Mouse (Mus musculus): Measurements from ENCODE around the gene Thpo. TPM values are rescaled to one million over a fixed set of nuclear protein-coding genes. Genes with fewer than 3 reads are reported as not detected.
A peak's percentile ranks its signal among the peaks of the same experiment; 100 is the strongest.

The Thpo gene
- polyA plus RNA-seq, 2 experiments, result 2.8 to 3.6 TPM

DNA sequence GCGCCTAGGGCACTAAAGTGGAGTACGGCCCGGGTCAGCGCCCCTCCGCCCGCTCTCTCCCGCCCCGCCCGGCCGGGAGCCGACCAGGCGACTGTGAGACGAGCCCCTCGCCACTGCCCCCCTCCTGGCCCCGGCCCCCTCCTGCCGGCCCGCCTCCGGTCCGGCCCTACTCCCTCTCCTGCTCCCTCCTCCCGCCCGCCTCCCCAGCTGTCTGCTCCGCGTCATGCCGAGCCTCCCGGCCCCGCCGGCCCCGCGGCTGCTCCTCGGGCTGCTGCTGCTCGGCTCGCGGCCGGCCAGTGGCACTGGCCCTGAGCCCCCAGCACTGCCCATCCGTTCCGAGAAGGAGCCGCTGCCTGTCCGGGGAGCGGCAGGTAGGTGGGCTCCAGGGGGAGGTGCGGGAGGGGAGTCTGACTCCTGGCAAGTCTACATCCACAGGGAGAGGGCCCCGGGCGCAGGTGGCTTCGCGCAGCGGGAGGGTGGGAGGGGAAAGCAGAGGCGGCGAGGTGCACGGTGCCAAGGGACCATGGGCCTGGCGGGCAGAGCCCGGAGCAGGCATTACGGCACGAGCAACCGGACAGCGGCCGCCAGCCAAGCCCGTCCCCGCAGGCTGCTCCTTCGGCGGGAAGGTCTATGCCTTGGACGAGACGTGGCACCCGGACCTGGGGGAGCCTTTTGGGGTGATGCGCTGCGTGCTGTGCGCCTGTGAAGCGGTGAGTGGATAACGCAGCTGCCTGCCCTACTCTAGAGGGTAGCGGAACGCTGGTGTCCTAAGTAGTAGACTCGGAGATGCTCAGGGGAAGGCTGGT is 1.2 kb downstream of the Thpo start, which contains the start of gene Chrd:
TSS of gene Chrd (plus strand) at position 203 of the 806 bp plus-strand sequence.
- no peak for DNase-seq (ENCODE audit: low read depth in 3 of 3, low spot score in 3 of 3)
- no peak within 1 kb of the TSS for H3K27ac ChIP-seq
- H3K9ac ChIP-seq (replicated peaks), result peak within 1 kb of the TSS; percentile 27
- H3K4me2 ChIP-seq (ENCODE audit: low read depth), result peak within 1 kb of the TSS; percentile 62
- H3K27me3 ChIP-seq (ENCODE audit: control insufficient read depth, insufficient read depth, low read length), result peaks cover 53% of the 10 kb centered on the region
- no peaks in the 10 kb centered on the region for H3K9me3 ChIP-seq (ENCODE audit: control insufficient read depth, low read length)
- under 1% methylated on average over 66 of the region's 70 CpGs for WGBS (ENCODE audit: insufficient replicate concordance)
- no peaks in the 10 kb centered on the region for H3K36me3 ChIP-seq (replicated peaks; ENCODE audit: control insufficient read depth, insufficient read depth, low read depth)
- peak within 1 kb of the TSS; percentile 20 to 49 for H3K4me3 ChIP-seq (ENCODE audit: insufficient read depth in 1 of 2, low read depth in 2 of 2, low read length in 2 of 2)
- peak; percentile 13; the same call in 1 of the 2 replicates for ATAC-seq (ENCODE audit: insufficient read depth)
- no peak for TF ChIP-seq EP300 (IDR thresholded peaks at IDR 0.05; ENCODE audit: low read depth)
- no peak for TF ChIP-seq CTCF (IDR thresholded peaks at IDR 0.05; ENCODE audit: low read depth)
- H3K4me1 ChIP-seq (replicated peaks; ENCODE audit: control insufficient read depth in 2 of 2, insufficient read depth in 2 of 2, low read length in 1 of 2), result 0 out of 4 replicates have a peak, but pooled peaks cover 0 to 2% of the 10 kb centered on the region in 2 experiments

DNA sequence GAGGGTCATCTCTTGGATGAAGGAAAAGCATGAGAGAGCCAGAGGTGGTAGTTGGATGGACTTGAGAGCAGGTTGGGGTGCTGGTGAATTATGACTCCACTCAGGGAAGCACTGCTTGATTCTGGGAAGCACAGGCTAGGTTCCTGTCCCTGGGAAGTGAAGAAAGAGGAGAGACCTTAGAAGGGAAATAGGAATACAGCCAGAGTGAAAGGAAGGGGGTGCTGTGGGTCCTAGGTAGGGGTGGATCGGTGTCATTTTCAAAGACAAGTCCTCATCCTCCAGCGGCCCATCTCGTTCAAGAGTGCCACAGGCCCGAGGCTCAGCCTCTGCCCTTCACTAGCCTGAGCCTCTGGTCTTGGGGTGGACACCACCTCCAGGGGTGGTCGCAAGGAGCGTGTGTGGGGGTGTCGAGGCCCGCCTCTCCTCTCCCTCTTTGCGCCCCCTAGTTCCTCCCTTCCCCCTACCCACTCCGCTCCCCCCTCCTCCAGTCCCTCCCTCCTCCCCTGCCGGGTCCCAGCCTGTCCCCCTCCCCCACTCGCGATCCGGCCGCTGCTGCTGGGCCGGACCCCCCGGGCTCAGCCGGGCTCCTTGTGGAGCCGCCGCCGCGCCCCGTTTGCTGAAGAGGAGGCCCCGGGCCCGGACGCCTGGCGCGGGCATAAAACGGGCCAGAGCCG is 1.9 kb downstream of the Thpo start:
- peaks cover 53% of the 10 kb centered on the region for H3K27me3 ChIP-seq (ENCODE audit: control insufficient read depth, insufficient read depth, low read length)
- H3K4me3 ChIP-seq (ENCODE audit: insufficient read depth in 1 of 2, low read depth in 2 of 2, low read length in 2 of 2), result peak overlapping the region; percentile 16 to 49; a peak in 3 of 4 replicates
- 0 out of 4 replicates have a peak, but pooled peaks cover 0 to 2% of the 10 kb centered on the region in 2 experiments for H3K4me1 ChIP-seq (replicated peaks; ENCODE audit: control insufficient read depth in 2 of 2, insufficient read depth in 2 of 2, low read length in 1 of 2)
- no peaks in the 10 kb centered on the region for H3K36me3 ChIP-seq (replicated peaks; ENCODE audit: control insufficient read depth, insufficient read depth, low read depth)
- WGBS (ENCODE audit: insufficient replicate concordance), result 2% methylated on average over 30 of the region's 30 CpGs
- no peaks in the 10 kb centered on the region for H3K9me3 ChIP-seq (ENCODE audit: control insufficient read depth, low read length)
- peak overlapping the region; percentile 62 for H3K4me2 ChIP-seq (ENCODE audit: low read depth)
- DNase-seq (ENCODE audit: low read depth in 3 of 3, low spot score in 3 of 3) (no peak), ATAC-seq (ENCODE audit: insufficient read depth) (no peak)
- TF ChIP-seq EP300 (IDR thresholded peaks at IDR 0.05; ENCODE audit: low read depth), result no peak
- no peak for TF ChIP-seq CTCF (IDR thresholded peaks at IDR 0.05; ENCODE audit: low read depth)
- no peak overlapping the region for H3K27ac ChIP-seq
- H3K9ac ChIP-seq (replicated peaks), result peak overlapping the region; percentile 27

DNA sequence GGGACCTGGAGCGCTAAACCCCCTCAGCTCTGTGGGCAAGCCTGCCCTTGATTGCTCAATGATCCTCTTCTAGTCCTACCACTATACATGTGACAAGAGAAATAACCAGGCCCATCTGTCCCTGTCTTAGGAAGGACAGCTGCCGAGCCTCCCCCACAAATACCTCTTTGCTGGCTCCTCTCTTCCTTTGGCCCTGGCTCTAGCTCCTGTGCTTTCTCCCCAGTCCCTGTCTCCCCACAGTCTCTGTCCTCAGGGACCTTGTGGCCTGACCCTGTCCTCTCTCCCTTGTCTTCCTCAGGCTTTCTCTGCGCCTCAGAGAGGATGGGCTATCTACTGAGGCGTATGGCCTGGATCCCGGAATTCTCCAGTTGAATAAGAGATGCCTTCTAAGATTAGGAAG is 2.6 kb downstream of the Thpo start:
- ATAC-seq (ENCODE audit: insufficient read depth), result no peak
- no peak overlapping the region for H3K4me2 ChIP-seq (ENCODE audit: low read depth)
- no peaks in the 10 kb centered on the region for H3K9me3 ChIP-seq (ENCODE audit: control insufficient read depth, low read length)
- peaks cover 50% of the 10 kb centered on the region for H3K27me3 ChIP-seq (ENCODE audit: control insufficient read depth, insufficient read depth, low read length)
- 42% methylated on average over 5 of the region's 5 CpGs for WGBS (ENCODE audit: insufficient replicate concordance)
- no peaks in the 10 kb centered on the region for H3K36me3 ChIP-seq (replicated peaks; ENCODE audit: control insufficient read depth, insufficient read depth, low read depth)
- H3K4me3 ChIP-seq (ENCODE audit: insufficient read depth in 1 of 2, low read depth in 2 of 2, low read length in 2 of 2), result no peak overlapping the region
- TF ChIP-seq CTCF (IDR thresholded peaks at IDR 0.05; ENCODE audit: low read depth), result no peak
- TF ChIP-seq EP300 (IDR thresholded peaks at IDR 0.05; ENCODE audit: low read depth), result no peak
- DNase-seq (ENCODE audit: low read depth in 3 of 3, low spot score in 3 of 3), result no peak
- no peak overlapping the region for H3K27ac ChIP-seq
- no peak overlapping the region for H3K9ac ChIP-seq (replicated peaks)
- H3K4me1 ChIP-seq (replicated peaks; ENCODE audit: control insufficient read depth in 2 of 2, insufficient read depth in 2 of 2, low read length in 1 of 2), result 0 out of 4 replicates have a peak, but pooled peaks cover 0 to 2% of the 10 kb centered on the region in 2 experiments

DNA sequence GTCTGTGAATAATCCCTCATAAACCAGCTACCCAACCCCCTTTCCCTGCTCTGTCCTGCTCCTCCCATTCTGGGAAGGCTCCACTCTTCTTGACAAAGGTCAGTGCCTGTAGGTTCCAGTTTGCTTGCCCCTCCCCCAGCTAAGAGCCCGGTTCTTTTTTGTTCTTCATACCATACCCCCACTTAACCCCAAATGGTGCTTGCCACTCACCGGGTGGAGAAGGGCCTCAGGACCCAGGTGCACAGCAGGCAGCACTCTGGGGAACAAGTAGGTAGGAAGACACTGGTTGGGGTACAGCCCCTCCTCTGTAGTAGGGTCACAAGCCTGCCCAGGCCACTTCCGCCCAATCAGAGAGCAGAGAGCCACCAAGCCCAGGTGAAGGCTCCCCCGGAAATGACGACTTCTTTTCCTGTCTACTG is 4.0 kb downstream of the Thpo start:
- Histone ChIP-seq H3K4me3 (ENCODE audit: insufficient read depth in 1 of 2, low read depth in 2 of 2, low read length in 2 of 2) (peak overlapping the region; percentile 28 to 56), H3K4me1 (replicated peaks; ENCODE audit: control insufficient read depth in 2 of 2, insufficient read depth in 2 of 2, low read length in 1 of 2) (0 out of 4 replicates have a peak, but pooled peaks cover 0 to 2% of the 10 kb centered on the region in 2 experiments), H3K27me3 (ENCODE audit: control insufficient read depth, insufficient read depth, low read length) (peaks cover 40% of the 10 kb centered on the region), H3K9ac (replicated peaks) (no peak overlapping the region), H3K9me3 (ENCODE audit: control insufficient read depth, low read length) (no peaks in the 10 kb centered on the region), H3K4me2 (ENCODE audit: low read depth) (no peak overlapping the region), H3K36me3 (replicated peaks; ENCODE audit: control insufficient read depth, insufficient read depth, low read depth) (no peaks in the 10 kb centered on the region), H3K27ac (no peak overlapping the region)
- TF ChIP-seq CTCF (IDR thresholded peaks at IDR 0.05; ENCODE audit: low read depth) (no peak), EP300 (IDR thresholded peaks at IDR 0.05; ENCODE audit: low read depth) (0 out of 2 replicates have a peak, but pooled peaks have one; percentile 6)
- no peak for DNase-seq (ENCODE audit: low read depth in 3 of 3, low spot score in 3 of 3)
- ATAC-seq (ENCODE audit: insufficient read depth), result peak; percentile 70
- 32% methylated on average over 5 of the region's 5 CpGs for WGBS (ENCODE audit: insufficient replicate concordance)

DNA sequence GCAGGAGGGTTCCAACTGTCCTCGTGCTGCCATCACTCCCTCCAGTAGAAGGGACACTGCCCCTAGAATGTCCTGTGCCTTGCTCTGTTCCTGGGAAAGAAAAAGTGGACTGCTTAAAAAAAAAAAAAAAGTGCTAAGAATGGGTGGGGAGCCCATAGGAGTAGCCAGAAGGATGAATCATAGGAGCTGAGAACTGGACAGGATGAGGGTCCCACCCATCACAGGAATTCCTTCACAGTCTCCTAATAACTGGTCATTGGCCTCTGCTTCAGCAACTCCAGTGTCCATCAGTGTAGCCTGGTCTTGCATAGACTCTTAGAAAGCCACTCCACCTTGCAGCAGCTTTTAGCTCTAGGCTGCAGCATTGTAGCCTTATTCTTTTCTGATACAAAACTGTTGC is 7.9 kb downstream of the Thpo start:
- 36% methylated on average over 1 of the region's 1 CpGs for WGBS (ENCODE audit: insufficient replicate concordance)
- Histone ChIP-seq H3K9me3 (ENCODE audit: control insufficient read depth, low read length) (no peaks in the 10 kb centered on the region), H3K4me1 (replicated peaks; ENCODE audit: control insufficient read depth in 2 of 2, insufficient read depth in 2 of 2, low read length in 1 of 2) (peaks cover 0 to 5% of the 10 kb centered on the region in 2 experiments; a peak in 1 of 4 replicates), H3K27ac (no peak overlapping the region), H3K27me3 (ENCODE audit: control insufficient read depth, insufficient read depth, low read length) (peaks cover 1% of the 10 kb centered on the region), H3K4me2 (ENCODE audit: low read depth) (no peak overlapping the region), H3K9ac (replicated peaks) (no peak overlapping the region), H3K4me3 (ENCODE audit: insufficient read depth in 1 of 2, low read depth in 2 of 2, low read length in 2 of 2) (no peak overlapping the region), H3K36me3 (replicated peaks; ENCODE audit: control insufficient read depth, insufficient read depth, low read depth) (no peaks in the 10 kb centered on the region; the same call in 1 of the 2 replicates)
- no peak for TF ChIP-seq EP300 (IDR thresholded peaks at IDR 0.05; ENCODE audit: low read depth)
- no peak for TF ChIP-seq CTCF (IDR thresholded peaks at IDR 0.05; ENCODE audit: low read depth)
- no peak for ATAC-seq (ENCODE audit: insufficient read depth)
- no peak for DNase-seq (ENCODE audit: low read depth in 3 of 3, low spot score in 3 of 3)

Measured in liver, embryonic 14.5 days (tissue).